Mouse (Mus musculus) liver, postnatal 0 days (tissue): Measurements from ENCODE around the gene 3110040M04Rik. TPM values are rescaled to one million over a fixed set of nuclear protein-coding genes. Genes with fewer than 3 reads are reported as not detected.

Experiments
- ATAC-seq: fragments of 200-750 bp; cut with Nextera tagmentation; 2 replicates; pipeline ENCODE4 v1.8.0; 2017; ENCODE audit warnings: mild to moderate bottlenecking, moderate library complexity
- DNase-seq: peaks from one replicate; pipeline ENCODE4 v3.0.0-alpha.2; 2016
- H3K27ac ChIP-seq: fragments of 300-500 bp; sonication (generic); 2 replicates; pipeline ENCODE4 v1.5.1; 2014; ENCODE audit warnings: antibody characterized with exemption, moderate library complexity, mild to moderate bottlenecking, low read depth
- H3K27me3 ChIP-seq: fragments of 300-500 bp; sonication (generic); 2 replicates; pipeline ENCODE4 v1.6.1; 2014; ENCODE audit warnings: low read length, control low read depth, mixed read lengths; ENCODE audit not compliant: insufficient read depth
- H3K36me3 ChIP-seq: fragments of 300-500 bp; sonication (generic); replicated peaks from 2 replicates; pipeline ENCODE4 v1.6.1; 2014; ENCODE audit warnings: mild to moderate bottlenecking, control low read depth, low read length, moderate library complexity, mixed read lengths; ENCODE audit not compliant: insufficient read depth
- H3K4me1 ChIP-seq: fragments of 300-500 bp; sonication (generic); 2 replicates; pipeline ENCODE4 v1.6.1; 2014; ENCODE audit warnings: antibody characterized with exemption, mild to moderate bottlenecking, control low read depth; ENCODE audit not compliant: insufficient read depth
- H3K4me2 ChIP-seq: fragments of 300-500 bp; sonication (generic); 2 replicates; pipeline ENCODE4 v1.6.1; 2014; ENCODE audit warnings: low read depth, mild to moderate bottlenecking, low read length, moderate library complexity, mixed read lengths
- H3K4me3 ChIP-seq: fragments of 300-500 bp; sonication (generic); 2 replicates; pipeline ENCODE4 v1.5.1; 2014; ENCODE audit warnings: low read depth, low read length
- H3K9ac ChIP-seq: fragments of 300-500 bp; sonication (generic); replicated peaks from 2 replicates; pipeline ENCODE4 v1.6.1; 2014; ENCODE audit warnings: mild to moderate bottlenecking, moderate library complexity
- H3K9me3 ChIP-seq: fragments of 300-500 bp; sonication (generic); 2 replicates; pipeline ENCODE4 v1.6.1; 2016; ENCODE audit warnings: mild to moderate bottlenecking, control low read depth, low read length, mixed read lengths
- CTCF ChIP-seq: sonication (generic); IDR thresholded peaks from 2 replicates; pipeline ENCODE4 v1.5.1; 2016; ENCODE audit warnings: antibody characterized with exemption, low read depth
- EP300 ChIP-seq: IDR thresholded peaks from 2 replicates; pipeline ENCODE4 v1.6.1; 2016; ENCODE audit warnings: antibody characterized with exemption, low read depth, mild to moderate bottlenecking
- WGBS: fragments of 180-500 bp; shearing (Covaris S2); extraction: QIAGEN DNeasy Blood & Tissue Kit; methylation state at CpG from one replicate; pipeline ENCODE4 v1.1.7; 2014; ENCODE audit not compliant: insufficient replicate concordance; 5-methylcytosine and 5-hydroxymethylcytosine counted together
- polyA plus RNA-seq: library from polyadenylated mRNA; unstranded; fragments of >200 nt; fragmentation: Nextera tagmentation; extraction: Ambion mirVana; gene quantifications from 2 replicates; pipeline ENCODE4 v1.2.1, GENCODE M21; 2015

Gene 3110040M04Rik
- polyA plus RNA-seq, 1 experiment from 2014 or later = 0.28 TPM

DNA sequence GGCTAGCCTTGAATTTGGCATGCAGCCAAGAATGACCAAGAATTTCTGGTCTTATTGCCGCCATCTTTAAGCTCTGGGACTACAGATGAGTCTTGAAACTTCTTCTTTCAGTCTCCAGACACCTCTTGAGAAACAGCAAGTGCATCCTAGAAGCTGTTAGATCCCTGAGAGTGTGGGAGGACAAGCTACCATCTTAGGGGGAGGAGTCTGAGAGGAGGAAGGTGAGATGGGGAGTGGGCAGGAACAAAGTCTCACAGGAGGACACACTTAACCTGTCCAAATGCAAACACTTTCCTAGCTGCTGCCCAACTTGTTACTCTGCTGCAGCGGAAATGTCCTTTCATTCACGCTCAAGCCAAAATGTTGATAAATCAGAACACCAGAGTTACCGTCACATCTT is 40.8 kb downstream of the 3110040M04Rik start:
- TF ChIP-seq CTCF (no peak), EP300 (no peak)
- WGBS = 78% methylated on average over 4 of the region's 4 CpGs
- ATAC-seq (no peak), DNase-seq (no peak)
- Histone ChIP-seq H3K9ac (no peak overlapping the region), H3K4me1 (peaks cover 16% of the 10 kb centered on the region; the same call in 1 of the 2 replicates), H3K4me3 (no peak overlapping the region), H3K27ac (no peak overlapping the region), H3K36me3 (no peaks in the 10 kb centered on the region), H3K27me3 (no peaks in the 10 kb centered on the region), H3K4me2 (peak overlapping the region; percentile 36), H3K9me3 (no peaks in the 10 kb centered on the region)

DNA sequence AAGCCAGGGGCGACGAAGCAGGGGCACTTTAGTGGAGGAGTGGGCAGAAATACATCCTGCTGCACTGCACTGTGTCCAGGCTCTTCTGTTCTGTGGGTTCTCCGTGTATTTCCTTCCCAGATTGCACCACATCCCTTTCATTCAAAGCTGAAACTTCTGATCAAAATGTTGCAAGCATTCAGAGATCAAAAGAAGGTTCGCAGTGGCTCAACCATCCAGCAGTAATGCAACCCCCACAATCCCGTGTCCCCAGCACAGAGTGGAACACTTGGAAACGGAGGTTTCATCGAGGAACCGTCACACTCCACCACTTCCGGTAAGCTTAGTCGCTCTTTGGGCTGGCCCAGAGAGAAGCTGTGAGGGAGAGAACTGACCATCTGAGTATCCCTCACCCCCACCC is 41.2 kb downstream of the 3110040M04Rik start:
- WGBS = 47% methylated on average over 10 of the region's 10 CpGs
- no peaks in the 10 kb centered on the region for H3K9me3 ChIP-seq
- no peaks in the 10 kb centered on the region for H3K36me3 ChIP-seq
- ATAC-seq = peak; percentile 25; the same call in 1 of the 2 replicates
- H3K27ac ChIP-seq = no peak overlapping the region
- H3K9ac ChIP-seq = no peak overlapping the region
- peaks cover 16% of the 10 kb centered on the region; the same call in 1 of the 2 replicates for H3K4me1 ChIP-seq
- peak overlapping the region; percentile 36 for H3K4me2 ChIP-seq
- DNase-seq = no peak
- no peak for TF ChIP-seq CTCF
- TF ChIP-seq EP300 = no peak
- H3K4me3 ChIP-seq = no peak overlapping the region
- H3K27me3 ChIP-seq = no peaks in the 10 kb centered on the region

DNA sequence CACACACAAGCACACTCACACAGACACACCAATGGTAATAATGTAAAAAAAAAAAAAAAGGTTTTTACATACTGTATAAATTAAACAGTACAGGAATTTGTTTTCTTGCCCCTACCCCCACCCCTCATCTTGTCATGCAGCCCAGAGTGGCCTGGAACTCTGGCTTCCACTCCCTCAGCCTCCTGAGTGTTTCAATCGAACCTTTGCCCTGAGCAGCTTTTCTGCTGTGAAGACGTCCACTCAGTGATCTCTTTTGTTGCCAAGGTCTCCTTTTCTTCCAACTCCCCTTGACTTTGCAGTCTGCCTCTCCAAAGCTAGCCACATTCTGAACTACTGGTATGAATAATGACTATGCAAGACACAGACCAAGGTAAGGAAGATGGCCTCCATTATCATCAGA is 41.9 kb downstream of the 3110040M04Rik start:
- WGBS = 63% methylated on average over 2 of the region's 2 CpGs
- Histone ChIP-seq H3K9ac (no peak overlapping the region), H3K9me3 (no peaks in the 10 kb centered on the region), H3K27ac (no peak overlapping the region), H3K36me3 (no peaks in the 10 kb centered on the region), H3K27me3 (no peaks in the 10 kb centered on the region), H3K4me2 (no peak overlapping the region), H3K4me1 (peaks cover 16% of the 10 kb centered on the region), H3K4me3 (no peak overlapping the region)
- no peak for DNase-seq
- TF ChIP-seq CTCF = no peak
- no peak for TF ChIP-seq EP300
- no peak for ATAC-seq

DNA sequence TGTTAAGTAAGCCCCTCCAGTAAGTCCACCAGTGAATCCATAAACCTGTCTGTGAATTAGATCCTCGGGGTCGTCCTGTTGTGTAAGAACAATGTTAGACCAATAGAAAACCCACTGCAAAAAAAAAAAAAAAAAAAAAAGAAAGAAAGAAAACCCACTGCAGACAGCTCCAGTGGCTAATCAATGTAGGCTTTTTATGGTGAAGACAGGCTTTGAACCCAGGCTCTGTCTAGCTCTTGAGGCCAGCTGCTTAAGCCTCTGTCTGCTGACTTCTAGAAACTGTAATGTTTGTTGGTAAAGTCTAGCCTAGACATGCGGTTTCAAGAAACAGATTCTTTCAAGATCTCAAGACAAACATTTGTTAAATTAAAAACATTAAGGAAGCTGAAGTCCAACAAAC is 46.2 kb downstream of the 3110040M04Rik start:
- TF ChIP-seq CTCF (no peak), EP300 (no peak)
- DNase-seq (no peak), ATAC-seq (no peak)
- H3K36me3 ChIP-seq = no peaks in the 10 kb centered on the region
- H3K27ac ChIP-seq = 0 out of 2 replicates have a peak overlapping the region, but pooled peaks have one; percentile 5
- H3K4me3 ChIP-seq = no peak overlapping the region
- no peaks in the 10 kb centered on the region for H3K9me3 ChIP-seq
- no peaks in the 10 kb centered on the region for H3K27me3 ChIP-seq
- H3K4me2 ChIP-seq = no peak overlapping the region
- no peak overlapping the region for H3K9ac ChIP-seq
- H3K4me1 ChIP-seq = peaks cover 6% of the 10 kb centered on the region; the same call in 1 of the 2 replicates
- 69% methylated on average over 3 of the region's 3 CpGs for WGBS

DNA sequence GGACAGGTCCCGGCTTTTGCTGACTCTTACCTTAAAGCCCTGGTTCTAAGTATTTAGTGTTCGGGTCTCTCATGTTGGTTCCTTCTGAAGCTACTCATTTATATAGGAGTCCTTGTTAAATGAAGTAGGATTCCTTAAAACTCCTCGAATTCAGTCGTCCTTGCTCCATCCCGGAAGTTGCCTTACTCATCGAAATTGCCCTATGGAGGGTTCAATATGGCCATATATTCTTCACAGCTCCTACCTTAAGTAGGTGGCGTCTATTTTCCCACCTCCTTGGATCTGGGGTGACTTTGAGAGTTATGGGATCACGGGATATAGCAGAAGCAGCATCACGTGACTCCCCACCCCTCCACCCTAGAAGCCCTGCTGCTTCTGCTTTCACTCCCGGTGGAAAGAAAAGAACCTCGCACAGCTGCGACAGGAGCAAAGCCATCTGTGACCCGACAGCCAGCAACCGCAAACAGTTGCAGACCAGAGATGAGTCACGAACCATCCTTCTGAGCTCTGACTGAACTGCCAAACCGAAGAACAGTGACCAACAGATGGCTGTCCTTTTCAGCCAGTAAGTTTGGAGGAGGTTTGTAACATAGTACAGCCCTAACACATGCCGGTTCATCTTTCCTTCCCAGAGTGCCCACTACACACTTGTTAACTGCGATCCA is 46.7 kb downstream of the 3110040M04Rik start:
- Histone ChIP-seq H3K27ac (peak overlapping the region; percentile 53), H3K4me2 (peak overlapping the region; percentile 44), H3K36me3 (no peaks in the 10 kb centered on the region), H3K4me1 (peaks cover 2% of the 10 kb centered on the region; the same call in 1 of the 2 replicates), H3K9ac (0 out of 2 replicates have a peak overlapping the region, but pooled peaks have one; percentile 12), H3K4me3 (no peak overlapping the region), H3K27me3 (no peaks in the 10 kb centered on the region), H3K9me3 (no peaks in the 10 kb centered on the region)
- TF ChIP-seq EP300 (peak; percentile 39; the same call in 1 of the 2 replicates), CTCF (no peak)
- DNase-seq = peak; percentile 51
- ATAC-seq = peak; percentile 81
- 37% methylated on average over 18 of the region's 18 CpGs for WGBS

DNA sequence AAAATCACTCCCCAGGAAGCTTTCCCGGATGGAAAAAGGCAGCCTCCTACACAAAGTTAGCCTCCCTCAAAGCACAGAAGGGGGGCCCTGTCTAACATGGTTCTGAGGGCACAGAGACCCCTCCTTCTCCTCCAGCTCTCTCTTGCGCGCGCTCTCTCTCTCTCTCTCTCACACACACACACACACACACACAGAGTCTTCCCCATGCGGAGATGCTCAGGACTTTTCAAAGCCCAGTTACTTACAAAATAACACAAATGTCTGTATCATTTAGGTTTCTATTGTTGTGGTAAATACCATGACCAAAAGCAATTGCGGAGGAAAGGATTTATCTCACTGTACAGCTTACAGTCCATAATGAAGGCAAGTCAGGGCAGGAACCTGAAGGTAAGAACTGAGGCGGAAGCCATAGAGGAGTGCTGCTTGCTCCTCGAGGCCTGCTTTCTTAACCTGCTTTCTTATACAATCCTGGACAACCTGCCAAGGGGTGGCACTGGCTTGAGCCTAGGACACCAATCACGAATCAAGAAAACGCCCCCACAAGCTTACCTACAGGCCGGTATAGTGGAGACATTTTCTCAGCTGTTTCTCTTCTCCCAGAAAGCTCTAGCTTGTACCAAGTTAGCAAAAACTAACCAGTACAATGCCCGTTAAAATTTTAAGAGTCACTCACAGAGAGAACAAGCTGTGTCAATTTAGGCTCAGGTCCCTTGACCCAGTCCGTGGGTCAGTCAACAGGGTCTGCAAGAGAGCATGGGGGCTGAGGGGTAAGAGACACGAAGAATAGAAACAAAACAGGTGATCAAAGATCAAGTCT is 47.5 kb downstream of the 3110040M04Rik start:
- peak; percentile 48 for ATAC-seq
- TF ChIP-seq CTCF = no peak
- no peak for TF ChIP-seq EP300
- 72% methylated on average over 14 of the region's 14 CpGs for WGBS
- no peak overlapping the region for H3K4me3 ChIP-seq
- peak overlapping the region; percentile 44 for H3K4me2 ChIP-seq
- peaks cover 2% of the 10 kb centered on the region; the same call in 1 of the 2 replicates for H3K4me1 ChIP-seq
- no peak overlapping the region for H3K9ac ChIP-seq
- H3K9me3 ChIP-seq = no peaks in the 10 kb centered on the region
- no peak for DNase-seq
- H3K36me3 ChIP-seq = no peaks in the 10 kb centered on the region
- H3K27ac ChIP-seq = peak overlapping the region; percentile 53
- no peaks in the 10 kb centered on the region for H3K27me3 ChIP-seq

Other genes starting within 250 kb of the 3110040M04Rik start
- 2.4 and 2.8 TPM in 2 replicates for gene Hmcn1, start 210.7 kb upstream of the 3110040M04Rik start, polyA plus RNA-seq
- gene Gm47985, start 21.6 kb upstream of the 3110040M04Rik start, polyA plus RNA-seq = 0.60 and 0.67 TPM in 2 replicates
- 0.28 and 0.37 TPM in 2 replicates for gene Gm8947, start 11.7 kb upstream of the 3110040M04Rik start, polyA plus RNA-seq
- 0.26 and 0.31 TPM in 2 replicates for gene Gm47995, start 5.7 kb upstream of the 3110040M04Rik start, polyA plus RNA-seq
- 0.12 and 0.20 TPM in 2 replicates for gene Gm47996, start 6.0 kb downstream of the 3110040M04Rik start, polyA plus RNA-seq
- gene Ivns1abp, start 140.4 kb downstream of the 3110040M04Rik start, polyA plus RNA-seq = 58.5 and 68.2 TPM in 2 replicates
- 17.2 and 20.6 TPM in 2 replicates for gene Swt1, start 224.3 kb downstream of the 3110040M04Rik start, polyA plus RNA-seq
- gene Trmt1l, start 224.4 kb downstream of the 3110040M04Rik start, polyA plus RNA-seq = 10.9 and 12.6 TPM in 2 replicates